Mouse (Mus musculus) limb, embryonic 13.5 days (tissue): ENCODE data around the gene Nup107. TPM values are rescaled to one million over a fixed set of nuclear protein-coding genes. Genes with fewer than 3 reads are reported as not detected.

Source experiments
- ATAC-seq: fragments of 200-750 bp; cut with Nextera tagmentation; 2 replicates; pipeline ENCODE4 v1.8.0; 2017; ENCODE audit warnings: low read depth, moderate number of reproducible peaks, moderate TSS enrichment; ENCODE audit not compliant: low FRiP score
- H3K27ac ChIP-seq: fragments of 300-500 bp; sonication (generic); 2 replicates; pipeline ENCODE4 v1.5.1; 2015; ENCODE audit warnings: inconsistent platforms, mild to moderate bottlenecking, moderate library complexity
- H3K27me3 ChIP-seq: fragments of 300-500 bp; sonication (generic); 2 replicates; pipeline ENCODE4 v1.6.1; 2015; ENCODE audit warnings: mild to moderate bottlenecking, inconsistent platforms
- H3K36me3 ChIP-seq: fragments of 300-500 bp; sonication (generic); 2 replicates; pipeline ENCODE4 v1.6.1; 2015; ENCODE audit warnings: inconsistent platforms, mild to moderate bottlenecking, moderate library complexity
- H3K4me1 ChIP-seq: fragments of 300-500 bp; sonication (generic); 2 replicates; pipeline ENCODE4 v1.6.1; 2015; ENCODE audit warnings: inconsistent platforms
- H3K4me2 ChIP-seq: fragments of 300-500 bp; sonication (generic); replicated peaks from 2 replicates; pipeline ENCODE4 v1.6.1; 2015; ENCODE audit warnings: inconsistent platforms, mild to moderate bottlenecking, moderate library complexity
- H3K4me3 ChIP-seq: fragments of 300-500 bp; sonication (generic); 2 replicates; pipeline ENCODE4 v1.5.1; 2015; ENCODE audit warnings: moderate library complexity, mild to moderate bottlenecking, inconsistent platforms
- H3K9ac ChIP-seq: fragments of 300-500 bp; sonication (generic); 2 replicates; pipeline ENCODE4 v1.6.1; 2015; ENCODE audit warnings: mild to moderate bottlenecking, inconsistent platforms
- H3K9me3 ChIP-seq: fragments of 300-500 bp; sonication (generic); 2 replicates; pipeline ENCODE4 v1.6.1; 2016; ENCODE audit warnings: inconsistent platforms
- WGBS: fragments of 180-500 bp; shearing (Covaris S2); methylation state at CpG from one replicate; pipeline ENCODE4 v1.1.7; 2015; 5-methylcytosine and 5-hydroxymethylcytosine counted together
- polyA plus RNA-seq: library from polyadenylated mRNA; unstranded; fragments of >200 nt; fragmentation: Nextera tagmentation; extraction: Ambion mirVana; gene quantifications from 2 replicates; pipeline ENCODE4 v1.2.1, GENCODE M21; 2015

Nup107 gene
- polyA plus RNA-seq, 1 experiment from 2014 or later, result 68.9 TPM

DNA sequence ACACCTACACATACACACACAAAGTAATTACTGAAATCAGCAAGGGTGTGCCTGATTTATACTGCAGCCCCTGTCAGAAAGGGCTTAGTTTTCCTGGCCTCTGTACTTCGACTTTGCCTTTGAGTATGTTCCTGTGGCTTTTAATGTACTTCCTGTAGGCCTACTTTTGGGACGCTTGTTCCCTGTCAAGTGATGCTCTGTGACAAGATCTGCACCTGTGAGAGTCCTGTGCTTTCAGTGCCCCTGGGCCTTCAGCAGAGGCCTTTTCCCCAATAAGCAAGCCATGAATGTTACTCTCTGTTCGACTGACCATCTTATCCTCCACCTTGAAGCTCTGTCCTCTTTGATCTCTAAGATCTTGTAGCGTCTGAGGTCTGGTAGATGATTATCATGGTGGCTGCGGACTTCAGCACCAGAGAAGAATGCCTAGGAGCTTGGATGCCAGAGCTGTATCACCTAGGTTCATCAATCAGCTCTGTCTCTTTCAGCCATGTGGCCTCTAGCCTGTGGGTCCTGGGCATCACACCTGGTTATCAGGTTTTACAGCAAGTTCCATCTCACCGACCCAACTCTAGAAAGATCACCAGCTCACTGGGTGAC lies 6.0 kb upstream of the Nup107 start:
- Histone ChIP-seq H3K4me3 (no peak overlapping the region), H3K9me3 (no peaks in the 10 kb centered on the region), H3K27me3 (no peaks in the 10 kb centered on the region), H3K9ac (no peak overlapping the region), H3K36me3 (no peaks in the 10 kb centered on the region), H3K27ac (no peak overlapping the region), H3K4me2 (no peak overlapping the region), H3K4me1 (0 out of 2 replicates have a peak, but pooled peaks cover 5% of the 10 kb centered on the region)
- ATAC-seq, result no peak
- WGBS, result 62% methylated on average over 6 of the region's 6 CpGs

DNA sequence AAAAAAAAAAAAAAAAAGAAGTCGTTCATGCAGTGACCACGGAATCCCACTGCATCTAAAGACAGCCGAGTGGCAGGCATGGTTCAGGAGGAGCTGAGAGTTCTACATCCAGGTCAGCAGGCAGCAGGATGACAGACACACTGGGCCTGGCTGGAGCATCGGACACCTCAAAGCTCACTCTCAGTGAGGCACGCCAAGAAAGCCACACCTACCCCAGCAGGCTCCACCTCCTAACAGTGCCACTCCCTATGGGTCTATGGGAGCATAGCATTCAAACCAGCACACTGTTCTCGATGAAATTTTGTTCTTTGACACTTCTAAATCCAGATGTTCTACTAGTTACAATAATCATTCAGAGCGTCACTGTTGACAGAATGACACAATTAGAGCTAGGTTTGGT lies 5.2 kb upstream of the Nup107 start:
- no peak overlapping the region for H3K9ac ChIP-seq
- 78% methylated on average over 7 of the region's 7 CpGs for WGBS
- H3K27me3 ChIP-seq, result no peaks in the 10 kb centered on the region
- no peak for ATAC-seq
- H3K4me1 ChIP-seq, result 0 out of 2 replicates have a peak, but pooled peaks cover 11% of the 10 kb centered on the region
- no peaks in the 10 kb centered on the region for H3K9me3 ChIP-seq
- no peaks in the 10 kb centered on the region for H3K36me3 ChIP-seq
- H3K4me3 ChIP-seq, result no peak overlapping the region
- H3K4me2 ChIP-seq, result no peak overlapping the region
- no peak overlapping the region for H3K27ac ChIP-seq

DNA sequence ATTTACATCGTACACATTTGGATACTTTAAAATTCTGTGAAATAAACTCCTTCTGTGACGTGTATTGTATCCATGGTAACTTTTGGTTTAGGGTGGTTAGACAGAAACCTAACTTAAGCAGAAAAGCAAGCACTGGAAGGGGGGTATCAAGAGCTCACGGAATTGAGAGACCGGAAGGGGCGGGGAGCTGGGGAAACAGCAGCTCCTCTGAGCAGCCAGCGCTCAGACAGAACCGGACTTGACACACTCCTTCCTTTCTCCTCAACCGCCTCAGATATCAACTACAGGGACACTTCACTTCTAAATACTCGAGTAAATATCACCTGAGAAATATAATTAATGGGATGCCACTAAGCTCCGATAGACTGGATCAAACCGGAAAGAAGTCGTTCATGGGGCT lies 4.6 kb upstream of the Nup107 start:
- no peaks in the 10 kb centered on the region for H3K27me3 ChIP-seq
- no peak overlapping the region for H3K4me3 ChIP-seq
- no peaks in the 10 kb centered on the region for H3K36me3 ChIP-seq
- H3K9ac ChIP-seq, result no peak overlapping the region
- H3K9me3 ChIP-seq, result no peaks in the 10 kb centered on the region
- 0 out of 2 replicates have a peak, but pooled peaks cover 11% of the 10 kb centered on the region for H3K4me1 ChIP-seq
- ATAC-seq, result no peak
- H3K4me2 ChIP-seq, result no peak overlapping the region
- WGBS, result 89% methylated on average over 12 of the region's 12 CpGs
- H3K27ac ChIP-seq, result no peak overlapping the region

DNA sequence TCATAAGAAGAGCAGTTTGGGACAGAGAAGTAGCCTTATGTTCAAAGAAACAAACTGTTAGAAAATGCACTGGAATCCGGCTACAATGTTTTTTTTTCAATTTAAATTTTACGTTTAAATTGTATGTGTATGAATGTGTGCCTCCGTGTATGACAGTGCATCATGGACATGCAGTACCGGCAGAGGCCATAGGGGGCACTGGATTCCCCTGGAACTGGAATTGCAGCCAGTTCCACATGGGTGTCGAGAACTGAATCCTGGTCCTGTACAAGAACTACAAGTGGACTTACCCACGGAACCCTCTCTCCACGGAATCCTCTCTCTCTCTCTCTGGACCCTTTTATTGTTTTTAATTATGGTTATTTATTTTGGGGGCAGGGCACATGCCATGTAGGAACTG lies 3.7 kb upstream of the Nup107 start:
- no peak overlapping the region for H3K9ac ChIP-seq
- H3K36me3 ChIP-seq, result no peaks in the 10 kb centered on the region
- no peak for ATAC-seq
- no peaks in the 10 kb centered on the region for H3K9me3 ChIP-seq
- H3K4me3 ChIP-seq, result no peak overlapping the region
- H3K4me1 ChIP-seq, result peaks cover 18% of the 10 kb centered on the region
- no peak overlapping the region for H3K4me2 ChIP-seq
- H3K27me3 ChIP-seq, result no peaks in the 10 kb centered on the region
- WGBS, result 93% methylated on average over 7 of the region's 7 CpGs
- H3K27ac ChIP-seq, result no peak overlapping the region

DNA sequence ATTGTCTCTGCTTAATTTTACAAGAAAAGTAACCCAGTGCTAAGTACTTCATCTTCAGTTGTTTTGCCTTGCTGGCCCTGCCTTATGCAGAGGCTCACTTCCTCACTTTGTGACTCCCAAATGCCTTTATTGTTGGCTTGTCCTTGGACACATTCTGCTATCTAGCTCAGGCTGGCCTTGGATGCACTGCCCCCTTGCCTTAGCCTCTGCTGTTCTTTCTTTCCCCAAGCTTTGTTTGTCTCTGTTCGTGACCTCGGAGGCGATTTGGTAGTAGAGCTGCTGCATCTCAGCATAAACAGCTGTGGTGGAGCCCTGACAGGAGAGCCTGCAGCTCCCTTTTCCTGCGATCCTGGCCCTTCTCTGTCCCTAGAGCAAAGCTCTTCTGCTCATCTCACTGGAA lies 2.7 kb upstream of the Nup107 start:
- H3K9me3 ChIP-seq, result no peaks in the 10 kb centered on the region
- no peak overlapping the region for H3K4me3 ChIP-seq
- H3K9ac ChIP-seq, result no peak overlapping the region
- no peaks in the 10 kb centered on the region for H3K36me3 ChIP-seq
- no peaks in the 10 kb centered on the region for H3K27me3 ChIP-seq
- no peak overlapping the region for H3K27ac ChIP-seq
- peaks cover 24% of the 10 kb centered on the region for H3K4me1 ChIP-seq
- no peak overlapping the region for H3K4me2 ChIP-seq
- WGBS, result 81% methylated on average over 4 of the region's 4 CpGs
- ATAC-seq, result no peak

DNA sequence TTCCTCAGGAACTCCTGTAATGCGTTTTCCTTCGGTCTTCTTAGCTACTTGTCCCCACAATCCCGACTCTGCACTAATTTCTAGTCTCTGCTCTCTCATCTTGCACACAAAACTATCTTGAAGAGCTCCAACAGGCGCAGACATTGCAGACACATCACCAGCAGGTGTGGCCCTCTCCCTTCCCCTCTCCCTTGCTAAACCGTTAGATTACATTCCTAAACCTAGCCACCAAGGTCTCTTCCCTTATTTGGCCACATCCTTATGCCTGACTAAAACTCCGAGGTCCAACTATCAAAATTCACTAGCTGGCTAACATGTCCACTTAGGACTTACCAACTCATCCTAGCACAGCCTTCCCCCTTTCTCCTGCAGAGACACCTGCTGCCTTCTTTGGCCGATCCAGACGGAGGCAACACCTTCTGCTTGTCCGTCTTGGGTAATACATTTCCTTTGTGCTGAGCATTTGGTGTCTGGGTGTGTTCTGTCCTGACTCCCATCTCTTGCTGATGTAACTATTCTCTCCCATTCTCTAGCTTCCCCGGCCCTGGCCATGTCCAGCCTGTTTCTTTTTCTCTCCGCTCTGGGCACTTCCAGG lies 1.0 kb upstream of the Nup107 start:
- Histone ChIP-seq H3K4me3 (peak overlapping the region; percentile 88; the same call in 1 of the 2 replicates), H3K4me2 (peak overlapping the region; percentile 62), H3K36me3 (no peaks in the 10 kb centered on the region), H3K9ac (no peak overlapping the region), H3K4me1 (peaks cover 23% of the 10 kb centered on the region), H3K27me3 (no peaks in the 10 kb centered on the region), H3K9me3 (no peaks in the 10 kb centered on the region), H3K27ac (no peak overlapping the region; the same call in 1 of the 2 replicates)
- 79% methylated on average over 11 of the region's 11 CpGs for WGBS
- ATAC-seq, result no peak

DNA sequence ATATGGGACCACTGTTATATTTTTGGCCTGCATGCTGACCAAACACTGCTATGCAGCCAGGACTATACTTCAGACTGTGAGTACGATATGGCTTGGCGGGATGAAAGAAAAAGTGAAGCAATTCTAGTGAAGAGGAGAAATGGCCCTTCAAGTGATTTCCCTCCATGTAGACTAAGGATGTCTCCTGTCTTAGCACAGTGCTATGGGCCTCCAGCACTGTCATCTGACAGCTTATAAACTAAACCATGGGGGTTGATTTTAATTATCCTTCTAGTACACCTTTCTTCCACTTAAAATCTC lies 1.4 kb downstream of the Nup107 start:
- H3K4me1 ChIP-seq, result peaks cover 19% of the 10 kb centered on the region
- H3K4me3 ChIP-seq, result peak overlapping the region; percentile 88
- peak overlapping the region; percentile 86; the same call in 1 of the 2 replicates for H3K9ac ChIP-seq
- ATAC-seq, result no peak
- peak overlapping the region; percentile 84 for H3K4me2 ChIP-seq
- peaks cover 20% of the 10 kb centered on the region for H3K36me3 ChIP-seq
- no peaks in the 10 kb centered on the region for H3K9me3 ChIP-seq
- WGBS, result 90% methylated on average over 2 of the region's 2 CpGs
- H3K27ac ChIP-seq, result no peak overlapping the region
- no peaks in the 10 kb centered on the region for H3K27me3 ChIP-seq

DNA sequence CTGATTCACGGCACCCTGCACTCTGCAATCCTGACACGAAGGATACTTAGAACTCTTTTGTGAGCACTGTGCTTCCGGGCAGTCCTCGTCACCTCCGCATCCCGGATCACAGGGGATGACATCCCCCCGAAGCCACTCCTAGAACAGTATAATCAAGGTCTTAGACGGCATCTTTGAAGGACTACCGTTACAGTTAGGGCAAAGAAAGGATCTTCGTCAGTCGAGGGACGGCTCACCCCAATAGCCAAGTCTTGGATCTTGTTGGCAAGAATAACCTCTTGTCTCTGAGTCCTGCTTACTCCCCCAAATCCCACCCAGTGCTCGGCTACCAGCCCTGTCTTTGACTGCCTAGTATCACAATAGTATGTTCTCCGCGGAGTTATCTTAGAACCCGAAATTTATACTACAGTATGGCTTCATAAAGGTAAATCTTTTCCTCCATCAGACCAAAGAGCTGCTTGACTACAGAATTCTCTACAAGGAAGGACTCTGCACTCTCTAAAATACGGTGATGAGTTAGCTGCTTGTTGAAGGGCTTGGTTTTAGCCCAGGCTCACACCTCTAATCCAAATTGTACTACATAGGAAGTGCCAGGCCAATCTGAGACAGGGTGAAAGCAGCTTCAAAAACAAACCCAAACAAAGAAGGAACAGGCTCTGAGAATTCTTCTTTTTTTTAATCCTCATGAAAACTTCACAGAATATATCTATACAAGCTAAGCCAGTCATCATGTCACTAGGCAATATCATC lies 1.9 kb downstream of the Nup107 start:
- Histone ChIP-seq H3K4me2 (peak overlapping the region; percentile 84; the same call in 1 of the 2 replicates), H3K27me3 (no peaks in the 10 kb centered on the region)

DNA sequence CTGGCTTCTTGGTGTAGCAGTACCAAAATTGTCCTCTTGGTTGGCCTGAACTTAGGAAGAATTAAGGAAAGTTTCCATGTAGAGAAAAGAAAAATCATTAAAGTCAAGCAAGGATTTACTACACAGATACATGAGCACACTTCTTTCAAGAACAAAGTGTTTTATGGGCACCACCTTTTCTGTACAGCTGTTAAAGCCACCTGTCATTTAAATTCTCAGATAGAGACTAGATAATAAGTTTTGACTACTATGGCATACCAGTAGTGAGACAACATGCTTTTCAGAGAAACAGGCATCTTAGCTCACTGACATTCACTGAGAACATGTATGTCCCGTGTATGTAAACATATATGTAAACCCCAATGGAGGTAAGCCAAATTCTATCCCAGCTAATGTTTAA lies 2.5 kb downstream of the Nup107 start:
- Histone ChIP-seq H3K4me2 (no peak overlapping the region), H3K36me3 (peaks cover 31% of the 10 kb centered on the region), H3K4me1 (peaks cover 19% of the 10 kb centered on the region), H3K9me3 (no peaks in the 10 kb centered on the region), H3K27me3 (no peaks in the 10 kb centered on the region), H3K9ac (no peak overlapping the region), H3K4me3 (no peak overlapping the region), H3K27ac (no peak overlapping the region)
- ATAC-seq, result no peak
- WGBS, result 90% methylated on average over 1 of the region's 1 CpGs

More for the DNA sequence above, 1.9 kb downstream of the Nup107 start:
- Histone ChIP-seq H3K4me3 (no peak overlapping the region), H3K27ac (no peak overlapping the region), H3K36me3 (peaks cover 25% of the 10 kb centered on the region), H3K9me3 (no peaks in the 10 kb centered on the region), H3K4me1 (peaks cover 19% of the 10 kb centered on the region), H3K9ac (no peak overlapping the region)
- no peak for ATAC-seq
- WGBS, result 95% methylated on average over 17 of the region's 17 CpGs

DNA sequence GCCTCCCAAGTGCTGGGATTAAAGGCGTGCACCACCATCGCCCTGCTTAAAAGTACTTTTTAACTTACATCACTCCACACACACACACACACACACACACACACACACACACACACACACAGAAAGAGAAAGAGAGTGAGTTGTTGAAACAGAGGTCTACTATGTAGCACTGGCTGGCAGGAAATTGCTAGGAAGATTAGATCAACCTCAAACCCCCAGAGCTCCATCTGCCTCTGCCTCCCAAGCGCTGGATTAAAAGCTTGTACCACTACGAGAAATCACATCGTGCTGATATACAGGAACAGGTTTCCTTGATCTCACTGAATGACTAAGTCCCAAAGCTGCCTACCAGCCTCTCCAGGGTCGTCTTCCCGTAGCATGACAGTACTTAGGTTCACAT lies 7.9 kb downstream of the Nup107 start:
- no peak overlapping the region for H3K9ac ChIP-seq
- no peak overlapping the region for H3K27ac ChIP-seq
- ATAC-seq, result no peak
- H3K4me2 ChIP-seq, result no peak overlapping the region
- no peaks in the 10 kb centered on the region for H3K9me3 ChIP-seq
- no peak overlapping the region for H3K4me3 ChIP-seq
- H3K27me3 ChIP-seq, result no peaks in the 10 kb centered on the region
- WGBS, result 93% methylated on average over 7 of the region's 7 CpGs
- H3K4me1 ChIP-seq, result no peaks in the 10 kb centered on the region
- H3K36me3 ChIP-seq, result peaks cover 80% of the 10 kb centered on the region

DNA sequence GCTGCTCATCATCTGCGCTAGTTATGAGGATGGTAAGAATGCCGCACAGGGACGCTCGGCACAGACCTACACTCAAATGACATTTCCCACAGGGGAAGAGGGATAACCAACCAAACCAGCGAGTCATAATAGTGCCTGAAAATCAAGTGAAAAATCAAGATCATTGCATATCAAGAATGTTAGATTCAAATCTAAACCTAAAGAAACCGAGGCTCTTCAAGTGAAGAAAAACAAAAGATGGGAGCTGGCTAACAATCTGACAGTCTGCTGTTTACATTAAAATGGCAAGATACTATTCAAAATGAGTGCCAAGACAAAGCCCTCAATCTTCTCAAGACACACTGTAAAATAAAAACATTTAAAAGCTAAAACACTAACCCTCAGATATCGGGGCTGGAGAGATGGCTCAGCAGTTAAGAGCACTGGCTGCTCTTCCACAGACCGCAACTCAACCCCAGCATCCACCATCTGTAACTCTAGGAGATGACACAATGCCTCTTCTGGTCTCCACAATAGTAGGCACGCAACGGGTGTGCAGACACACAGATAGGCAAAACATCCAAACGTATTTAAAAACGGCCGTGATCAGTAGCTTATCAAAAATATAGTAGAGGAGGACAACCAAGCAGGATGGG lies 8.6 kb downstream of the Nup107 start:
- H3K27me3 ChIP-seq, result no peaks in the 10 kb centered on the region
- ATAC-seq, result no peak
- no peak overlapping the region for H3K9ac ChIP-seq
- 96% methylated on average over 13 of the region's 13 CpGs for WGBS
- no peaks in the 10 kb centered on the region for H3K4me1 ChIP-seq
- no peak overlapping the region for H3K27ac ChIP-seq
- no peak overlapping the region for H3K4me2 ChIP-seq
- no peak overlapping the region for H3K4me3 ChIP-seq
- H3K9me3 ChIP-seq, result no peaks in the 10 kb centered on the region
- H3K36me3 ChIP-seq, result peaks cover 85% of the 10 kb centered on the region

DNA sequence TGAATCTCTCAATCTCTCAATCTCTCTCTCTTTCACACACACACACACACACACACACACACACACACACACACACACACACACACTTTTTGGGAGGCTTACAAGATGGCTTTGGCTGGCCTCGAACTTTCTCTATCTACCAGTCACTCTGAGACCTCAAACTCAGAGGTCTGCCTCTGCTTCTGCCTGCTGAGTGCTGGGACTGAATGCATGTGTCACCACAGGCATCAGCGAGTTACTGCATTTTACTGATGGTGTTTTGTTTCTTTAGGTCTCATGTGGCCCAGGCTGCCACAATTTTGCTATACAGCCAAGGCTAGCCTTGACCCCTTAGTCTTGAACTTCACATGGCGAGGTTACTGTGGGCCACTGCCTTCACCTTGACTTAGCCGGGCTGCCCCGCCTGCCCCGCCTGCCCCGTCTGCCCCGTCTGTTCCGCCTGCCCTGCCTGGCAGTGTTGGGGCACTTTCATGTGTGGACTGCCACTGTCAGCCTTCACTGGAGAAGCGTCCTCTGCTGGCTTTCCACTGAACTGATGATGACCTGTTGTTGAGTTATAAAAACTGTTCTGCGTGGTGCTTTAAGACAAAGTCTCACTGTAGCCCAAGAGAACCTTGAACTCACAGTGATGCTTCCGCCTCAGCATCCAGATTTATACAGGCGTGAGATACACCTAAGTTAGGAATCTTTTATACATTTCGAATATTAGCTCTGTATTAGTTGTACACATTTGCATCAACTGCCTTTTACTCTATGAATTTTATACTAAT lies 9.8 kb downstream of the Nup107 start:
- no peak for ATAC-seq
- Histone ChIP-seq H3K4me3 (no peak overlapping the region), H3K36me3 (peaks cover 93% of the 10 kb centered on the region), H3K27me3 (no peaks in the 10 kb centered on the region), H3K9ac (no peak overlapping the region), H3K9me3 (no peaks in the 10 kb centered on the region), H3K4me1 (no peaks in the 10 kb centered on the region), H3K27ac (no peak overlapping the region), H3K4me2 (no peak overlapping the region)
- 93% methylated on average over 14 of the region's 14 CpGs for WGBS
